Mouse (Mus musculus): ENCODE measurements around the gene Smoc2.

DNA sequence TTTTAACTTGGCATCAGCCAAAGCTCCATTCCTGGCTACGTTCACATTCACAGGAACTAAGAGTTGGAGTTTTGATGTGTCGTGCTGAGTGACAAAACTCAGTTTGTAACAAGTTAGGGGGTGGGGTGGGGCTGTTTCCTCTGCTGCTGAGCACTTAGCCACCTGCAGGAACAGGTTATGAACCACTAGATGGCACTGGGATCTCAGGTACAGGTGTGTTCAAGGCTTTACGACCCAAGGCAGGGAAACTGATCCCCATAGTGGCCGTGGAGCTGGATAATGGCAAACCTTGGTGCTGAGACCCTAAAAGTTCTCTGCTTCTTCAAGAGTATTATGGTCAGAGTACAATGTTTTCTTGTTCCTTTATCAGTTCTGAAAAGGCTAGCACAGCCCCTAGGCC, 45.6 kb upstream of the Smoc2 start:
- TF ChIP-seq POLR2A (IDR thresholded peaks at IDR 0.05; ENCODE audit: borderline replicate concordance, insufficient read depth, low read length) (no peak), CTCF (IDR thresholded peaks at IDR 0.05; ENCODE audit: borderline replicate concordance, insufficient read depth, low read depth, low read length) (peak; percentile 35; the same call in 1 of the 2 replicates)
